Comparison of ENCODE assay signal across 13 mouse cellular contexts in genomic region chr1:38321861-38322260, GRCm38 (mm10).
"Had no signal": no experiment of that assay in that cellular context is flagged by ENCODE, and none has a peak within 500 bp of the region (broad histone marks: within the 10 kb centered on the region; RNA-seq: fewer than 3 reads in every experiment).

No protein-coding gene starts in this region.

- H3K9ac ChIP-seq: limb, embryonic 15.5 days; liver, embryonic 12.5 days; lung, embryonic 15.5 days; midbrain, embryonic 12.5 days had no signal

- H3K4me1 ChIP-seq: lung, embryonic 15.5 days had no signal

- DNase-seq: kidney, postnatal 36 days; layer of hippocampus, adult 9-11 months; layer of hippocampus, postnatal 36 days; lung, postnatal 14 days; right cerebral cortex, adult 18-20 months; right cerebral cortex, postnatal 25 days; thymus, postnatal 4 days had no signal

- ATAC-seq: liver, embryonic 12.5 days had no signal

- H3K36me3 ChIP-seq: limb, embryonic 15.5 days; liver, embryonic 12.5 days; lung, embryonic 15.5 days; midbrain, embryonic 12.5 days had no signal

- H3K4me2 ChIP-seq: limb, embryonic 15.5 days; liver, embryonic 12.5 days; lung, embryonic 15.5 days; midbrain, embryonic 12.5 days had no signal

- H3K9me3 ChIP-seq: limb, embryonic 15.5 days; liver, embryonic 12.5 days; lung, embryonic 15.5 days; midbrain, embryonic 12.5 days had no signal

- H3K27ac ChIP-seq: kidney, postnatal 0 days; limb, embryonic 15.5 days; liver, embryonic 12.5 days; lung, embryonic 15.5 days; macrophage; midbrain, embryonic 12.5 days had no signal

- H3K4me3 ChIP-seq: limb, embryonic 15.5 days; liver, embryonic 12.5 days; lung, embryonic 15.5 days; midbrain, embryonic 12.5 days had no signal

- H3K27me3 ChIP-seq: limb, embryonic 15.5 days; liver, embryonic 12.5 days; lung, embryonic 15.5 days; midbrain, embryonic 12.5 days had no signal
